Mouse (Mus musculus): ENCODE measurements around the gene Ccdc190. TPM values are rescaled to one million over a fixed set of nuclear protein-coding genes. Genes with fewer than 3 reads are reported as not detected.

Gene Ccdc190
- total RNA-seq (2023), result not detected

GRCm38 (mm10) chr1:169928454-169928971 lies at the start of gene Ccdc190:
Gene Ccdc190 (plus strand): TSS chr1:169928648.

GRCm38 (mm10) chr1:169968792-169969515 lies 40.5 kb downstream of the Ccdc190 start, which contains the start of gene Hsd17b7:
Gene Hsd17b7 (minus strand): TSS chr1:169969241.

Other genes with a start within 250 kb of the Ccdc190 start
- not detected for gene Rgs4, start 181.0 kb upstream of the Ccdc190 start, total RNA-seq (2023)
- gene Hsd17b7, start 40.6 kb downstream of the Ccdc190 start, total RNA-seq (2023), result 8.8 TPM
- 0.56 TPM for gene Ddr2, start 182.1 kb downstream of the Ccdc190 start, total RNA-seq (2023)
- 36.1 TPM for gene Uap1, start 246.3 kb downstream of the Ccdc190 start, total RNA-seq (2023)

Data from CD4-positive naive resting alpha-beta T cell, adult 57 days (primary cell).